Mouse (Mus musculus) testis, adult 2 months (tissue): ENCODE results near the gene Car12.

Source experiments
- CTCF ChIP-seq: fragments of 200-500 bp; IDR thresholded peaks from 2 replicates; pipeline ENCODE4 v1.5.1; 2012; ENCODE audit warnings: low read depth, mild to moderate bottlenecking, inconsistent platforms, low read length, moderate library complexity; ENCODE audit not compliant: control insufficient read depth, insufficient read depth, insufficient replicate concordance
- POLR2A ChIP-seq: fragments of 200-500 bp; IDR thresholded peaks from 2 replicates; pipeline ENCODE4 v1.6.1; 2012; ENCODE audit warnings: low read depth, mild to moderate bottlenecking, inconsistent platforms, low read length, moderate library complexity; ENCODE audit not compliant: control insufficient read depth

GRCm38 (mm10) chr9:66713135-66714021 is at the start of gene Car12:
- no peak for TF ChIP-seq POLR2A
- TF ChIP-seq CTCF: no peak
